Mouse (Mus musculus) megakaryocyte-erythroid progenitor cell, adult 5-6 weeks (primary cell): ENCODE results near the gene Capzb. TPM values are rescaled to one million over a fixed set of nuclear protein-coding genes. Genes with fewer than 3 reads are reported as not detected.
A peak's percentile ranks its signal among the peaks of the same experiment; 100 is the strongest.

Experiments used
- ATAC-seq: replicated peaks from 2 replicates; pipeline ENCODE4 v1.8.0; 2016; ENCODE audit warnings: mild to moderate bottlenecking, inconsistent platforms; ENCODE audit not compliant: severe bottlenecking, poor library complexity, low FRiP score, low TSS enrichment
- total RNA-seq, 2 experiments: library from RNA; stranded (forward) in 1 of 2; stranded (reverse) in 1 of 2; fragments of 200-1000, 215-1000 nt in 1 of 2; fragments of >200 nt in 1 of 2; fragmentation: Nextera tagmentation in 1 of 2; gene quantifications; 2 replicates each; pipeline ENCODE4 v1.2.3; 2014 to 2017

Gene Capzb
- total RNA-seq, 2 experiments from 2014 or later = 90.1 to 230 TPM

- ATAC-seq = peak; percentile 62
These were observed 94.6 kb downstream of the Capzb start for GRCm38 (mm10) chr4:139287122-139287863.

- ATAC-seq = peak; percentile 73
These were observed 96.3 kb downstream of the Capzb start for GRCm38 (mm10) chr4:139289017-139289416.

DNA sequence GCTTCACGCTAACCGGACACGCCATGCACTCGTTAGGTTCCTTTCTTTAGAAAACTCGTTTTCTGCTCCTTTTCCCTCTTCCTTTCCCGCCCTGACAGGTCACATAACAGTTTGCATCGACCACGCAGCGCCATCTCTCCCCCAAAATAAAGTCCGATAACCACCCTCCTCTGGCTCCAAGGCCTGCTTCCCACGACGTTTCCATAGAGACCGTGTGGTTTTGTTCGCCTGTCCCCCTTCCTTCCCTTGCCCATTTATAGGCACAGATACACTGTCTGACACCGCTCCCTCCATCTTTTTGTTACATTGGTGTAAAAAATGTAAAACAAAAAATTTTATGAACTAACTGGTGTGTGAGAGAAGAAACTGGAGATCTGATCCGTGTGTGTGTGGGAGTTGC lies 98.4 kb downstream of the Capzb start:
- no peak for ATAC-seq

GRCm38 (mm10) chr4:139292038-139292437 lies 99.3 kb downstream of the Capzb start:
- ATAC-seq = no peak

DNA sequence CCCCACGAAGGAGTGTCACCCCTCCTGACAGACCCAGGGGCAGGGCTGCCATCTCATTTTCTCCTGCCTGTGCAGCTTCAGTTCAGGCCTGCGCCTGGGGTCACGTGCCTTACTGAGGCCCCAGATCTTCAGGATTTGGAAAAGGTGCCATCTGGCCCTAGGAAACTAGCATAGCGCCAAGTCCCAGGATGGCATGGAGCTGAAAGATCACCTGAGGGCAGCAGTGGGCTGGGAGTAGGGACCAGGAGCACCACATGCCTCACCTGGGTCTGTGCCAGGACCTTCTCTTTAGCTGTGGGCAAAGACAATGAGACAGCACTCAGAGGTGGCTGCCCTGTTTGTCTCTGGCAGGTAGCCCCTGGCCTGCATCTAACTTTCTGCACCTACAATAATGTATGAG lies 104.9 kb downstream of the Capzb start:
- no peak for ATAC-seq

DNA sequence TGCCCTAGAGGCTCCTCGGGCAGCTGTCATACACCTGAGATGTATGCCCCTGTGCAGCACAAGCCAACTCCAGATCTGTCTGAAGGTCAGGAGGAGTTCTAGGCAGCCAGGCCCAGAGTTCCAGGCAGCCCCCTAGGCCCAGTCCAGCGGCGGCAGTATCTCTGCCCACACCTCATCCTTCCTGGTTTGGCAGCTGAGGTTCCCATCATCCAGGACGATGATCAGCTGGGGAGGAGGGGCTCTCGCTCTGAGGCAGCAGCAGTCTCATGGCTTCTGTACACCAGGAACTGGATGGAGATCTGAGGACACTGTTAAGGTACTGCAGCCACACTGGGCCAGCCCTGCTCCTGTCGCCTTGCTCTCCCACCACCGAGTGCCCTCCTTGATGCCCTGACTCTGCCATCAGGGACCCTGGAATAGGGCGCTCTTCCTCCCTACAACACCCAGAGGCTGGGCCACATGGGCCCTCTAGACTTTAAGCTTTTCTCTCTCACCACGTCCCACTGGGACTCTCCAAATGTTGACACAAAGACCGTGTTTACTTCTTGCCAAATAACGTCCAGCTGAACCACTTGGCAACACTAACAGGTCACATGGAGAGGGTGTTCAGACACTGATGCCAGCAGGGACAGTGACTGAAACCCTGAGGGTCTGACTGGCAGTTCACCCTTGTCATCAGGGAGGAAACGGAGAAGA lies 106.1 kb downstream of the Capzb start:
- ATAC-seq = no peak

DNA sequence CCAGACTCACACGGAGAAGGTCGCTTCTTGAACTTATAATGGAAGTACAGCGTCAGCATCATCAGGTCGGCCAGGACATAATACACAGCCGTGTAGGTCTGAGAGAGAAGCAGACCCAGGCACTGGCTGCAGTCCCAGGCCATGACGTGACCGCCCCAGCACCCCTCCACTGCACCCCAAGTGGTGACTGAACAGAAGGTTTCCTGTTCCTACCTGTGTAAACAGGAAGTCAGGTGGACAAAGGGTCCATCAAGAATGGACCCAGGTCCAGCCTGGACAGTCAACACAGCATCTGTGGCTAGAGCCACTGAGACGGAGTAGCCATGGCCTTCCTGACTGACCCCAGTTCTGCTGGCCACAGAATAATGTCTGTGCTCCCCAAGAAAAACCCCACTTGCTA lies 109.1 kb downstream of the Capzb start:
- ATAC-seq = no peak

- ATAC-seq = no peak
These were observed 109.5 kb downstream of the Capzb start for GRCm38 (mm10) chr4:139302241-139302640.

- no peak for ATAC-seq
These were observed 112.8 kb downstream of the Capzb start for GRCm38 (mm10) chr4:139305521-139305920.

- no peak for ATAC-seq
These were observed 115.2 kb downstream of the Capzb start for GRCm38 (mm10) chr4:139307916-139308315.

- no peak for ATAC-seq
These were observed 117.0 kb downstream of the Capzb start for GRCm38 (mm10) chr4:139309651-139310050.

GRCm38 (mm10) chr4:139310171-139310898 lies 117.6 kb downstream of the Capzb start, which contains the start of the genes Pqlc2 and Akr7a5:
Gene Pqlc2 (minus strand): TSS chr4:139310708.
Gene Akr7a5 (plus strand): TSS chr4:139310744.
- ATAC-seq = peak; percentile 76

- ATAC-seq = 0 out of 2 replicates have a peak, but pooled peaks have one; percentile 5
These were observed 118.4 kb downstream of the Capzb start for GRCm38 (mm10) chr4:139310899-139311701.

DNA sequence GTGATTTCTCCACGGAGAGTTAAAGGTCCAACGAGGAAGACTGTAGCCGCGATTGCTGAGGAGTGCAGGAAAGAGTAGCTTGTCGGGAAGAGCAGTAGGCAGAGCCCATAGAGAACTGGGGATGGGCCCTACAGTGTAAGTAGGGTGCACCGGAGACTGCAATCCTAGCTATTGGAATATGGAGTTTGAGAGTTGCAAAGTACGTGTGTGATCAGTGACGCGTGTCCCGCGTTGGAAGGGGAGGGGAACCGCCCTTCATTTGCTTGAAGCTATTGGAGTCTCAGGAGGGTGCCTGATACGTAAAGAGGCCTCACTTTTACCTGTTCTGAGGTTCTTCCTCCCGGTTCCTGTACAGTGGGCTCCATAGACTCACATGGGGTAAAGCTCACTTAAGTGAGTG lies 119.0 kb downstream of the Capzb start:
- no peak for ATAC-seq

DNA sequence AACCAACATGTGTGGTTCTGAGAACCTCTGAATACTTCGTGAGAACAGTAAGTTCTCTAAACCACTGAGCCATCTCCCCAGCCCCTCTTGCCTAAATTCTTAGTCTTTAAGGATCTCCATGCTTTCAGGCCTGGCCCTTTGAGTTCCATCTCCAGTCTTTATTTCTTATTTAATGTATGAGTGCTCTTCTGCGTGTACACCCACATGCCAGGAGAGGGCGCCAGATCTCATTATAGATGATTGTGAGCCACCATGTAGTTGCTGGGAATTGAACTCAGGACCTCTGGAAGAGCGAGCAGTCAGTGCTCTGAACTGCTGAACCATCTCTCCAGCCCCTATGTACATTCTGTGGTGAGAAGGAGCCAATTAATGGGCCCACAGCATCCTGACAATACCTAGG lies 119.9 kb downstream of the Capzb start:
- ATAC-seq = no peak

- ATAC-seq = no peak
These were observed 125.8 kb downstream of the Capzb start for GRCm38 (mm10) chr4:139318449-139318848.

- no peak for ATAC-seq
These were observed 127.0 kb downstream of the Capzb start for GRCm38 (mm10) chr4:139319740-139320139.

DNA sequence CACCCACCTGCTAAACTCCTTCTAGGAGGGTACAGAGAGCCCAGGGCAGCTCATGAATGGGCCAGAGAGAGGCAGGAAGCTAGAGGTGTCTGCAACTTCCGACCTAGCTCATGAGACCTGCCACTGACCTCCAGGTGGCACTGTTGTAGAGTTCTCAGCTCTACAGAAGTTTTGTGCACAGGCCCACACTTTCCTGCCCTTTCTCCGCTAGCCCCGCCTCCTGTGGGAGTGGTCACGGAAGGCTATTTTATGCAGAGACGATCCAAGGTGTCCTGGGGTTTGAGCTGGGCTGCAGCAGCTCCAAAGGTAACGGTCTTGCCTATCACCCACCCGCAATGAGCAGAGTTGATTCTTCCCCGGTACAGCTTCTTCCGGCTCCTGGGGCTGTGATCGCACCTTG lies 137.9 kb downstream of the Capzb start:
- ATAC-seq = peak; percentile 93

DNA sequence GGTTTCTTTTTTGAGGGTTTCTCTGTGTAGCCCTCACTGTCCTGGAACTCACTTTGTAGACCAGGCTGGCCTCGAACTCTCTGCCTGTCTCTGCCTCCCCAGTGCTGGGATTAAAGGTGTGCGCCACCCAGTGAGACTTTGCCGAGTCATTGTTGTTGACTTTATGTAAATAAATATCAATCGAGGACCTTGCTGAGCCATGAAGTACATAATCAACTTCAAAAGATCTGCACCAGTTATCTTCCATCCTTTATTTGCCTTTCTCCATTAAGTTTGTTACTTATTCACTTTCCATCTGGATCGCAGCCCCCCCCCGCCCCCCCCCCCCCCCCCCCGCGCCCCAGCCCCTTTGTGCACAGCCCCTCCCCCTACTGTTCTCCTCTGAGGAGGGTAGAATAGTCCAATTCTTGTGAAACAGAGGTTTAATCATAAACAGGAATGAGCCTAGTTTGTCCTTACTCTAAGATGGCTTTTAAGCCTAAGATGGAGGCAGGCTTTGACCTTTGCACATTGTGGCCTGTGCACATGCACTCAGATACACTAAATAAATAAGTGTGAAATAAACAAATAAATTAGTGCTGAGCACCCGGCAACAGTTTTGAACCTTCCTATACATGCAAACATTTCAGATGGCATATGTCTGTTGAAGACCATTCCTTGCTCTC lies 142.1 kb downstream of the Capzb start:
- no peak for ATAC-seq
